Mouse (Mus musculus) left cerebral cortex, adult 11 months (tissue): ENCODE measurements around the gene Pde4dip.

ENCODE experiments used
- DNase-seq: peaks from one replicate; pipeline ENCODE4 v3.0.0; 2022; ENCODE audit warnings: low spot score

The Pde4dip gene

DNA sequence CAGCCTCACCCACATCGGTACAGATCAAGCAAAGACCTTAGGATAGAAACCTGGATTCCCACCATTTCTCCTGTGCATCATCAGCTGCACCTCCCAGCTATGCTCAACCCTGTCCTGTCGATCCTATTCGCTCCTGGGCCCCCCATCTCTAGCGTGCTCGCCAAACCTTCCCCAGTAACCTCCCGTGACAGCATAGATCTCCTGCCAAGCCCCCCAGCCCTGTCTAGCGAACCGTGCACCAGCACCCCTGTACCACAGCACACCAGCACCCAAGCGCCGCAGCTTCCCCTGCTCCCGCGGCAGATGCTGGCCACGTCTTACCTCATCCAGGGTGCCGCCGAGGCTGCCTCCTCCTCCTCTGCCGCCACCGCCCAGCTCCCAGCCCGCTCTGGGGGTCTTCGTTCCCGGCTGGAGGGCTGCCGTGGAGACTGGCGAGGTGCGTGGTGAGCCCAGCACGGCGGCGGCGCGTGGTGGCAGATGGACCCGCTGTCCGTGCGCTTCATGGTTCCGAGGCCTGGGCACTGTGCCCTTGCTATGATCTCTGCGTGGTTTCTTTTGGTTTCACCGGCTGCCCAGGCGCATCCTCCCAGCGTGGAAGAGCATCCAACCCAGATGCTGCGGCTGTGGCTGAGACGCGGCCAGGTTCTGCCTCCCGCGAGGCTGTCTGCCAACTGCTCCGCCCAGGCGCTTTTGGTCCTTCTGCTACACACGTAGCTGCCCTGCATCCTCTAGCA lies at the start of gene Pde4dip:
Gene Pde4dip (minus strand): TSS at position 540 of the 734 bp plus-strand sequence.
- peak; percentile 59 for DNase-seq

DNA sequence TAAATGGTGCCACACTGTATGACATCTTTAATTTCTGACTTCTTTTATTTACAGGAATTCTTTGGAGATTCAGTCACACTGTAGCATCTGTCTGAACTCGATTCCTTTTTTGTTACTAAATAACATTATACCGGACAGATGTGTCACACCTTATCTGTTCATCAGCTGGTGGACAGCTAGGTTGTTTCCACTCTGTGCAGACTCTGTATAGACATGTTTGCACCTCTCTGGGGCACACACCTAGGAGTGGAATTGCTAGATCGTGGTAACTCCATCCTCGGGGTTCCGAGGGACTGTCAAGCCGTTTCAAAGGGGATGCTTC lies 49.4 kb upstream of the Pde4dip start:
- DNase-seq, result no peak

DNA sequence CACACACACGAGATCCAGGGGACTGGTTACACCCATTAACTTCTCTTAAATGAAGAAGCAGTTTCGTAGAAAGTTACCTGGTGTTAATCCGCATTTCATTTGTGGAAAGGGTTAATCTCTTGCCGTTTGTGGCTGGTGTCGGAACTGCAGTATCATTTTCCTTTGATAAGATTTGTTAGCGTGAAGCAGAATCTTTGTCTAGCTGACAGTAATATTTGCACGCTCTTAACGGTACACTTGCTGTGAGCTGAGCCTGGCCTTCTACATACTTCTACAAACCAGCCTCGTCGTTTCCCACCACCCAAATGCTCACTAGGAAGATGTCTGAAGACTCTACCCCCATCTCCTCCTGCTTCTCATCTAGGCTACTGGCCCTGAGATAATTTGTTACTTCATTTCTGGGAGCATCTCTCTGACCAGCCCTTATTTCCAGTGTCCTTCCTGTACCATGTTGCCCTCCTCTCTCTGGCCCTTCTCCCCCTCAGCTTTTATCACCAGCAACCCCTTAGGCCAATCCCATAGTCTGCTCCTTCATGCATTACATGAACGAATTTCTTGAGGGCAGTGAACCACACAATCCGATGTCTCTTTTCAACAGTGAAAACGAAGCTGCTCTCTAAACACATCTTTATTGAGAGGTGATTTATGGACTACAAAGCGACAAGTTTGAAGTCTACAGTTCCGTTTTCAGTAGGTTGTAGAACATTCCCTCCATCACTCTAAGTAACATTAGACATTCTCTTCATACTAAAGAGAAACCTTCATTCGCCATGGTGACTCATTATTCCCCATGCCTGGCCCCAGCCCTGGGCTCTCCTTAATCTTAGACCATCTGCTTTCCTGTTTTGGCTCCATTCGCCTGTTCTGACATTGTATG lies 48.8 kb upstream of the Pde4dip start:
- DNase-seq, result no peak

DNA sequence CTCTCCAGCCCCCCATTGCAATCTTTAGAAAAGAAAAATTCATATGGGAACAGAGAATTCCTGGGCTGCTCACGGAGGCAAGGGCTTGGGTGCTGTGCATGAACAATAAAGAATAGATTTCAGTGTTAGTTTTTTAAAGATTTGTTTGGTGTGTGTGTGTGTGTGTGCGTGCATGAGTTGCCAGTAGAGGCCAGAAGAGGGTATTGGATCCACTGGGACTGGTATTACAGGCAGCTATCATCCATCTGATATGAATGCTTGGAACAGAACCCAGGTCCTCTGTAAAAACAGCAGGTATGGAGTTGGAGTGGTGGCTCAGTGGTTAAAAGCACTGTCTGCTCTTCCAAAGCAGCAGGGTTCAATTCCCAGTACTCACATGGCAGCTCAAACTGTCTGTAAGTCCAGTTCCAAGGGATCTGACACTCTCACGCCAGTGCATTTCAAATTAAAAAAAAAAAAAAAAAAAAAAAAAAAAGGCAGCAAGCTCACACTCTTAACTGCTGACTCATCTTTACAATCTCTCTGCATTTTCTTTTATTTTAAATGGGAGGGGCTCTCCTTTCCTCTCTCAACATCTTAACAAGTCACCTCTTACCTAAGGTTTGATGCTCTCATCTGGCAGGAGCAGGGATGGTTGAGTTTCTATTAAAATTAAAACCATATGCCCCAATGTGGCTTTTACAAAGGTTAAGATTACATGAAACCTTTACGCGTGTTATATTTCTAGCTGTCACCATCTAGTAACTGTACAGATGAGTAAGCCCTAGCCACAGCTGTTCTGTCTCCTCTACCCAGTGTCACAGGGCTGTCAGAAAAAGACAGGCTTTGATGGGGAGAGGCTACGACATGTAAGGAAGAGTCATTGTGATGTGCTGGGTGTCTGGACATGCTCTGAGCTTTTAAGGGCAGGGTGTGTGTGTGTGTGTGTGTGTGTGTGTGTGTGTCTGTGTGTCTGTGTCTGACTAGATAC lies 46.1 kb upstream of the Pde4dip start:
- DNase-seq, result no peak

DNA sequence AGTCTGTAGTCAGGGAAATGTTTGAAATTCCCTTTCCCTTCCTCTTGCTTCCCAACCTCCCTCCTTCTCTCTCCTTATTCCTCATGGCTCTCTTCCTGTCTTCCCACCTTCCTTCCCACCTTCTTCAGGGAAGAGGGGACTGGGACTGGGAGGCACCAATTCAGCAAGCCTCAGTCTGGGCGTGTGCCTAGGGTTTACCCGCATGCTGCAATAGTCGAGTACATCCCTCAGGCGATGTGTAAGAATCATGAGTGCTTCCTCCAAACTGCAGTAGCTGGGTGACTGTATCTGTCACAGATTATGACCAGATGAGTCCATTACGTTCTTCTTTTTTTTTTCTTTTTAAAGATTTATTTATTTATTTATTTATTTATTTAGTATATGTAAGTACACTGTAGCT lies 45.3 kb upstream of the Pde4dip start:
- no peak for DNase-seq

DNA sequence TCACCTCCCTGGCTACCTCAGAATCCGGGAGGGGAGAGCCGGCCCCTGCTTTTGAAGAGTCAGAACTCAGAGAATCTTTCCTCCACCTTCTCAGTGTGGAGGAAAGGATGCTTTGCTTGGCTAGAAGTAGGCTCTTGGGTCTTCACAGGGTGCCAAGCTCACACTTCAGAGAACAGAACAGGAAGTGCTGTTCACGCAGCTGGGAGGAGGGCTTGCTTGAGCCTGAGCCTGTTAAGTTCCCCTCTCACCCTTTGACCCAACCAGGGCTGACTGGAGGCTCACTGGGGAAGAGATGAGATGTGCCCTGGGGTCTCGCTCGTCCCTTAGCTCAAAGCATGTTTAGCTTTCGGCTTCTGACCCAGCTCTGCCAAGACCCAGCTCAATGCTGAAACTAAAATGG lies 44.7 kb upstream of the Pde4dip start:
- DNase-seq, result no peak

DNA sequence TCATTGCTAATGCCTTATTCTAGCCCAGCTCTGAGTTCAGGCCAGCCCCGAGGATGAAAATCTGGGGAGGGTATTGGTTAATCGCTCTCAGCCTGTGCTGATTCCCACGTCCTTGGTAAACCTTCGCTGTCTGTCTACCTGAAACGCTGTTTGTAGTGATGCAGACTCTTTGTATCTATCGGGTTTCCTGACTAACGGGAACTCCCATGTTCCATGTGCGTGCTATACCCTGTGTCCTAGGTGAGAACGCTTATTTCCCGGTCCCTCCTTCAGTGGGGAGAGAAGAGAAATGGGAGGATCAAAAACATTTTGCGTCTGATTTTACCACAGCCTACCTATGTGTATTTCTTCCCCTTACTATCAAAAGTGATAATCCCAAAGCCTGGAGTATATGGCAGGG lies 44.3 kb upstream of the Pde4dip start:
- DNase-seq, result no peak

DNA sequence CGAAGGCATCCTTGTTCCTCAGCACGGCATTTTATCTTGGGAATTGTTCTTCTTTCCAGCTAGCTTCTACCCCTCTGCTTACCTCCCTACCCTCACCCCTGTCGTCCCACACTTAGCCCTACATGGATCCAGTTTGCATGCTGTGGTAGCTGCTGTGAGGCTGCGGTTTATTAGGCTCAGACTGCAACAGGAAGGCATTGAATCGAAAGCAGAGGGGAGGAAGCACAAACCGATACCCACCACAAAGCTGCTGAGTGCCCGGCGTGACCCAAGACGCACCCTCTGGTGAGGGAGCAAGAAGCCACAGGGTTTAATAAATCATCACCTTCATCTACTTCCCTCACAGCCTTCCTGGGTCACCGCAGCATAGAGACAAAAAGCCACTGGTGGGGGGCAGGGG lies 43.6 kb upstream of the Pde4dip start:
- DNase-seq, result no peak

DNA sequence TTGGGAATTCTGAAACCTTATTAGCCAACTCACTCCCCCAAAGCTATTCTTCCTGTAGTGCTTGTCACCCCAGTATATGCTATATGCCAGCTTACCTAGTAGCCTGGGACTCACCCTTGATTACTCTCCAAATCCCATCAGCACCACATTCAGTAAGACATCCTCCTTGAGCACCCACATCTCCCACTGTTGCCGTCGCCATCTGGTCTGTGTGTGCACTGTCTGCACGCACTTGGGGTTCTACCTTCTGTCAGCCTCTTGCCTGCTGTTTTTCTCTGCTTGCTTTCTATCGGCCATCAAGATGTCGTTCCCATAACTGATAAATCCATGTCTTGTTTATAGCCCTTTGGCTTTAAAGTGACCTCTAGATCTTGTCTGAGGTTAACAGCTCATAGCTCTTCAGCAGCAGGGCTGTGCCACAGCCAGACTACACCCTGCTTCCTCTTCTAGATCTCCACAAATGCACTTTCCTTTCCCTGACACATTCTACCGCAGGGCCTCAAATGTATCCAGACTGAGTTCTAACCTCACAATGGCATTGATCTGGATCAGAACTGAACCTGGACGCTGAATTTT lies 42.9 kb upstream of the Pde4dip start:
- no peak for DNase-seq

DNA sequence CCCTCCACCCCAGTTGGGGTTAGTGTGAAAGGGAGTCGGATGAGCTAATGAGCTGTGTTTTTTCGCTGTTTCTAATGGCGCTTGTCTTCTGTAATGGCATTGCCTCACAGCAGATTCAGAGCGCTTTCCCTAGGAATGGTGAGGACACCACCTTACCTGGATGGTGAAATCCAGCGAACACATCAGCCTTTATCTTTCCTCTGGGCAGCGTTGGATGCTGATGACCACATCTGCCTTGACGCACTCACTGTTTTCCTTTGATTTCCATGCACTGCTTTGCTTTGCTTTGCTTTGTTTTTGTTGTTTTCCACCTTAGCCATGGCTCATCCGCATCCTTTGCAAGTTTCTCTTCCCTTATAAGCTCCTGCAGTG lies 42.3 kb upstream of the Pde4dip start:
- no peak for DNase-seq

DNA sequence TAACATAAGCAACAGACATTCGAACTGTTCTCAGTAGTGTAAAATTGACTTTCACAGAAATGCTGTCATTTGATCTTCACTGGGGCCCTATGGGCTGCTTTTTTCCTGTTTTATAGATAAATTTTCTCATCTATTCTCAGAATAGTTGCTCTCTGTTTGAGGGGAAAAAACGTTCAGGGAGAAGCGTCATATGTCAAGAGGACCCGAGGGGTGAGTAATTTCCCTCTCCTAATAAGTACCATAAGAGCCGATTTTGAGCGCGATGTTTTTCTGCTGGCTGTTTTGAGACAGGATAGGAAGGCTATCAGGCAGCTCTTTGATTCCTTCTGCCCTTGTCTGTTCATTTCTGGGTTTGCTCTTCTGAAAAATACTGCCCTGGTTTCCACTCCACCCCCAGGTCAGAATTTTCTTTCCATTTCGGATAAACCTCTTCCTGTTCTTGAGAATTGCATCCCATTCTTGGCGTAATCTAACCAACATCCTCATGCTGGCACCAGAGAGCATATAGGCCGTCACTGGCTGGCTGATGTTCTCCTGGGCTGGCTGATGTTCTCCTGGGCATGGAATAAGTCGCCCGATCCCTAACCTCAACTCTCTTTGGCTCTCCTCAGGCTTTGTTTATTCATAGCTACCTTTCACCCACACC lies 41.8 kb upstream of the Pde4dip start:
- DNase-seq, result no peak

DNA sequence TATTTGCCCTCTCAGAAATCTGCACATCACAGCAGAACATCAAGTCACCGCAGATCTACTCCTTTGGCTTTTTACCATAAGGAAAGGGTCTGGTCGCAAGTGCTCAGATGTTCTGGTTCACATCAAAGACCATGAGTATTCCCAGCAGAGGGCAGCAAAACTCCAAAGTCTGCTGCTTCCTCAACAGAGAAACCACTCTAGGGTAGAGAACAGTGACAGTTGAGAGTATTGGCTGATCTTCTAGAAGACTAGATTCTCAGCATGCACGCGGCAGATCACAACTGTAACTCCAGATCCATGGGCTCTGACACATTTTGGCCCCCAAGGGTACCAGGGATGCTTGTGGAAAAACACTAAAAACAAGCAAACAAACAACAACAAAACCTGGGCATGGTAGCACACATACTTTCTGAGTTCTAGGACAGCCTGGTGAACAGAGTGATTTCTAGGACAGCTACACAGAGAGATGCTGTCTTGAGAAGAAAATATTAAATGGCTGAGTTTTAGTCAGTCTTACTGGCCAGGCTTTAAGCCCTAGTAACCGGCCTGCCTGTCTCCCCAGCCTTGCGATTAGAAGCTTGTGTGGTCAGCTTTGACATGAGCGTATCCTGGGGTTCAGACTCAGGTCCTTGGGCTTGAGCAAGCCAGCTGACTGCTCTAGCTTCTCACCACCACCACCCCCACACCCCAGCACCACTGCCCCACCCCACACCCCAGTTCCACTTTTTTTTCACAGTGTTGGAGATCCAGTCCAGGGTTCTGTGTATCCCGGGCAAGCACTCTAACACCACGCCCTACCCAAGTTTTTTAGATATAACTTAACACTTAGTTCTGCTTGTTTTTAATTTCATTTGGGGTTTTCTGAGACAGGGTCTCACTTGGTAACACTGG lies 40.7 kb upstream of the Pde4dip start:
- peak; percentile 56 for DNase-seq

DNA sequence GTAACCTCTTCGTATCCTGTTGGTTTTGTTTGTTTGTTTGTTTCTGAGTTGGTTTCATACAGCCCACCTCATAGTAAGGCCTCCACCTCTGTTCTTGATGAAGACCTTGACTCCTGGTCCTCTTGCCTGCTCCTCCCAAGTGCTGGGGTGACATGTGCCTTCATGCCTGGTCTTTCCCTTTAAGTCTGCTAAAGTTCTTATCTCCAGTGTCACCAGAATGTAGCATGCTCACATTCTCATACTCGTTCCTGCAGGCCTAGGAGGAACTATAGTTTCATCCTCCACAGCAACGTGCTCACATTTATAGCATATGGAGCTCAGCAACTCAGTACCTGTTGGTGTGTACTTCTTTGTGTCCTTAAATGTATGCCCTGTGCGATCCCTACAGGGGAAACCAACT lies 38.8 kb upstream of the Pde4dip start:
- no peak for DNase-seq

DNA sequence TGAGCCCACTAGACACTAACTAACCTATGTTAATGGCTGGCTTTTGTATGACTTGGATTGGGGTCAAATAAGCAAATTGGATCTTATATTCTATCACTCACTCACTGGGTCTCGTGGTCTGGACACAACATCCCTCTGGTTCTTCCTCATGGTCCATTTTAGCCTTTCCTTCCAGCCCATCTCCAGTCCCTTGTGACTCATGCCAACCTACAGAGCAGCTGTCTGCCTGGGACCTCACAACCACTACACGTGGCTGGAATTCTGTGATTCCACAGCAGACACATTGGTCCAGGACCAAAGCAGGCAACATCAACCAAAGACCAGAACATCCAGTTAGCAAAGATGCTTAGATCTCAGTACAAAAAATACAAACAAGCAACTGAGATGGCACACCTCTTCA lies 36.7 kb upstream of the Pde4dip start:
- DNase-seq, result no peak

DNA sequence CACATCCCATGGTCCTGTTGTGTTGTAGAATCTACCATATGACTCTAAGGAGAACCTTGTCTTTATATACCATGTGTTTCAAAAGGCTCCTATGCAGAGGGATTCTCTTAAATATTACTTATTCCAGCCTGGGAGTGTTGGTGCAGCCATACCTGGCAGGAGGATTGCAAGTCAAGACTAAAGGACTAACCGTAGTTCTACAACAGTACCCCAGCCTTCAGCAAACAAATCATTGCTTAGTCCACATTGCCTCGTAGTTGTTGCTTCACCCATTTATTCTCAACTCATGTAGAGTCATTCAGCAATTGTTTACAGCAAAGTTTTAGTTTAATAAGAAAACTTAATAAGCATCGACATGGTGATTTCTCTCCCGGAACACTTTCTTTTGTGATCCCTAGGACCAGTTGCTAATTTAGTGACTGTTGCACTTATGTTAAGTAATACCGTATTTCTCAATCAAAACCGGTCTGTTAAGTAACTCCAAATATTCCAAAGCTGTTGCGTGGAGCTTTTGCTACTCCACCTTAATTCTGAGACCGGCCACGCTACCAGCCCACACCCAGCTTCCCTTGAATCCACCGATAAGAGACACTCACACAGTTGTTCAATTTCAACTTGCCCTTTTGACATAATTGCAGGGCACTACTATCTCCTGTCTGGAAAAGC lies 30.5 kb upstream of the Pde4dip start:
- DNase-seq, result no peak

DNA sequence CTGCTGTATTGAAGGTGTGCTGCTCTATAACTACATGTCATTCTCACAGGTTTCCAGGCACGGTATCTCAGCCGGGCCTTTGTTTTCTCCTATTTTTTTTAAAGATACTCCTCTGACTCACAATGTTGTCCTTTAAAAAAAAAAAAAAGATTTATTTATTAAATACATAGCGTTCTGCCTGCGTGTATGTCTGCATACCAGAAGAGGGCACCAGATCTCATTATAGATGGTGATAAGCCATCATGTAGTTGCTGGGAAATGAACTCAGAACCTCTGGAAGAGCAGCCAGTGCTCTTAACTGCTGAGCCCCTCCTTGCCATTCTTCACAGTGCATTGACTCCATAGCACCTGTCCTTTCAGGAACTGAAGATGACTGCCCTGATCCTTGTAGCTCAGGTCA lies 26.6 kb upstream of the Pde4dip start:
- DNase-seq, result no peak

DNA sequence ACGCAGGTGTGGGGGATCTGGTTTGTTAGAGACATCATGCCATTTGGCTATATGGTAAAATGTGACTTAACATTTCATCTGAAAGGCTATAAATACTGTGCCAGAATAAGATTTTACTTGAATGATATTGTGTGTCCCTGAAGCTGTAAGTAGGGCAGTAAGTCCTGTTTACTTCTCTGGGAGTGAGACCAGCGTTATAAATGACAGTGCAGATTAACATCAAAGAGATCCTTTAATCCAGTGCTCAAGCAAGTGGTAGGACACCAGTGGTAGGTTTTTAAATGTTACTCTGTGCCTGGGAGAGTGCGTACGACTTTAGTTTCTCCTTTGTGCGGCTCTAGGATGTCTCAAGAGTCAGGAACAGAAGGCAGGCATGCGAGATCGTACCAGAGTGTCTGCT lies 22.6 kb upstream of the Pde4dip start:
- DNase-seq, result no peak

DNA sequence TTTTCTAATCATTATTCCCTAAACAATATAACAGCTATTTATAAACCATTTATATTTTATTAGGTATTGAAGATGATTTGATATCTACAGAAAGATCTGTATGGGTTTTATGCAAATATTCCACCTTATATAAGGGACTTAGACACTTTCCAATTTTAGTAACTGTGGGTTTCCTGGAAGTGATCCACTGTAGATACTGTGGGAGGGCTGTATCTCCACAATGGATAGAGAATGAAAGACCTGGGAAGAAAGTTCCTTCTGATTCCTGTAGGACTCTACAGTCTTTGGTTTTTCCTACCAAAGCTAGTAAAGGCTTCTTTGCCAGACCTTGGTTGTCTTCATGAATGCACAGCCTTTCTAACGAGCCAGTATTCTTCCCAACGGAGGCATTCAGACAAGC lies 21.2 kb upstream of the Pde4dip start:
- no peak for DNase-seq

DNA sequence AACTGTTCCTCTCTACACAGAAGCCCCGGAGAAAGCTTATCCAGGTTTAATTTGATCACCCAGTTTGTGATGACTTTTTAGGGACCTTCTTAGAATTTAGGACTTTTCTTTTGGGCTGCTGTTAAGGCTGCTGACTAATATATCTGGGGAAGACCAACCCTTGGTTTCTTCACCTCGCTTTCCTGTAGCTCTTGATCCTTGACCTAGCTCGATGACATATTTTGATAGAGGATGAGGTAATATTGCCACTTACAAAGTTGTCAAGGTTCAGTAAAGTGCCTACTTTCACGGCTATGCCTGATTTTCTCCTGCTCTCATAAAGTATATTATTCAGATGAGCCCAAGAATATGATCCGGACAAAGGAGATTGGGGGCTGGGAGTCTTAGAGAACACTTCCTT lies 13.1 kb upstream of the Pde4dip start:
- DNase-seq, result no peak
